Mouse (Mus musculus) heart, embryonic 16.5 days (tissue): Measurements from ENCODE around the gene Prtg. TPM values are rescaled to one million over a fixed set of nuclear protein-coding genes. Genes with fewer than 3 reads are reported as not detected.

ENCODE experiments used
- ATAC-seq: fragments of 200-750 bp; cut with Nextera tagmentation; replicated peaks from 2 replicates; pipeline ENCODE4 v1.8.0; 2017; ENCODE audit warnings: moderate number of reproducible peaks; ENCODE audit not compliant: insufficient read depth, low FRiP score; ENCODE audit errors: extremely low read depth
- H3K27ac ChIP-seq: fragments of 300-500 bp; sonication (generic); 2 replicates; pipeline ENCODE4 v1.5.1; 2014; ENCODE audit warnings: mild to moderate bottlenecking, low read length, control low read depth, moderate library complexity
- H3K27me3 ChIP-seq: fragments of 300-500 bp; sonication (generic); 2 replicates; pipeline ENCODE4 v1.6.1; 2014; ENCODE audit warnings: low read length, mixed read lengths; ENCODE audit not compliant: control insufficient read depth, insufficient read depth
- H3K36me3 ChIP-seq: fragments of 300-500 bp; sonication (generic); 2 replicates; pipeline ENCODE4 v1.6.1; 2014; ENCODE audit not compliant: control insufficient read depth, insufficient read depth
- H3K4me1 ChIP-seq: fragments of 300-500 bp; sonication (generic); 2 replicates; pipeline ENCODE4 v1.6.1; 2014; ENCODE audit warnings: low read length, mixed read lengths; ENCODE audit not compliant: control insufficient read depth, insufficient read depth
- H3K4me2 ChIP-seq: fragments of 300-500 bp; sonication (generic); 2 replicates; pipeline ENCODE4 v1.6.1; 2014; ENCODE audit warnings: low read depth, mild to moderate bottlenecking, control low read depth, low read length
- H3K4me3 ChIP-seq: fragments of 300-500 bp; sonication (generic); 2 replicates; pipeline ENCODE4 v1.5.1; 2014; ENCODE audit warnings: mild to moderate bottlenecking, control low read depth, low read length
- H3K9ac ChIP-seq: fragments of 300-500 bp; sonication (generic); 2 replicates; pipeline ENCODE4 v1.6.1; 2014; ENCODE audit warnings: low read length, control low read depth
- H3K9me3 ChIP-seq: fragments of 300-500 bp; sonication (generic); replicated peaks from 2 replicates; pipeline ENCODE4 v1.6.1; 2016; ENCODE audit warnings: low read length; ENCODE audit not compliant: control insufficient read depth
- WGBS: fragments of 180-500 bp; shearing (Covaris S2); extraction: QIAGEN DNeasy Blood & Tissue Kit; methylation state at CpG from one replicate; pipeline ENCODE4 v1.1.7; 2014; 5-methylcytosine and 5-hydroxymethylcytosine counted together
- polyA plus RNA-seq: library from polyadenylated mRNA; unstranded; fragments of >200 nt; fragmentation: Nextera tagmentation; extraction: Ambion mirVana; gene quantifications from 2 replicates; pipeline ENCODE4 v1.2.1, GENCODE M21; 2015

Gene Prtg
- polyA plus RNA-seq, 1 experiment from 2014 or later, result 0.29 TPM

DNA sequence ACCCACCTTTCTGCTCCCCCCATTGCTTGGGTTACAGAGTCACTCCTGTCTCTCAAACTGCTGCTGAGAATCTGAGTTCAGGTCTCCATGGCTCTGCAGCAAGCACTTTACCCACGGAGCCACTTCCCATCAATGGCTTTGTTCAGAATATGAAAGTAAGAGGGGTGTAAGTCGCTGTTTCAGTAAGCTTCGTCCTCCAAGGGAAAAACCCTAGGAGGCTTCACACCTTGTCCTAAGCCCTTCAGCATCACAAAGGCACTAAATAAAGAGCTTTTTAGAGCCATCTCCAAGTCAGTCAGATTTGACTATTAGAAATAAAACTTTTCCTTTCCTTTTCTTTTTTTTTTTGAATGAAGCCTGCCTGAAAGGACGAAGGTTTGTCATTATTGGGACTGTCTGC is 3.4 kb upstream of the Prtg start:
- Histone ChIP-seq H3K4me1 (peaks cover 10% of the 10 kb centered on the region; the same call in 1 of the 2 replicates), H3K9ac (no peak overlapping the region), H3K4me3 (no peak overlapping the region), H3K27ac (no peak overlapping the region), H3K9me3 (no peaks in the 10 kb centered on the region), H3K27me3 (no peaks in the 10 kb centered on the region), H3K4me2 (no peak overlapping the region), H3K36me3 (no peaks in the 10 kb centered on the region)
- ATAC-seq, result no peak
- 49% methylated on average over 4 of the region's 4 CpGs for WGBS

DNA sequence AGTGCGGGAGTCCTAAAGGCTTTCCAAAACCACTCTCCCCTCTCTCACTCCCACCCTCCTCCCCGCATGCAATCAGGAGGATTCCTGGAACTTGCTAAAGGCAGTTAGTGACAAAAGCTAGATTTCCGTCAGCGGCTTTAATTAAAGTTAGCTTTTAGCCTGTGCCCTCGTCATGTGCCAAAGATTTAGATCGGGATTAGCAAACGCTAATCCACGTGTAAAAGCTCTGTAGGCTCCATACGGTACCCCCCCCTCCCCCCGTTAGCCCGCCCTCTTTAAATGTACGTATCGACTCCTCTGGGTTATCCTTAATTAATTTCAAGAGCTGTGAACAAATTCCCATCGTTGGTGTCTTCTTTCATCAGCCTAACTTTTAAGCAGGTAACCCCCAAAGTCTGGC is 528 bp upstream of the Prtg start:
- peak overlapping the region; percentile 88; the same call in 1 of the 2 replicates for H3K4me3 ChIP-seq
- no peaks in the 10 kb centered on the region for H3K27me3 ChIP-seq
- H3K4me2 ChIP-seq, result peak overlapping the region; percentile 94
- WGBS, result 17% methylated on average over 14 of the region's 14 CpGs
- ATAC-seq, result no peak
- H3K27ac ChIP-seq, result no peak overlapping the region
- H3K9ac ChIP-seq, result no peak overlapping the region; the same call in 1 of the 2 replicates
- no peaks in the 10 kb centered on the region for H3K36me3 ChIP-seq
- H3K9me3 ChIP-seq, result no peaks in the 10 kb centered on the region
- peaks cover 11% of the 10 kb centered on the region for H3K4me1 ChIP-seq

DNA sequence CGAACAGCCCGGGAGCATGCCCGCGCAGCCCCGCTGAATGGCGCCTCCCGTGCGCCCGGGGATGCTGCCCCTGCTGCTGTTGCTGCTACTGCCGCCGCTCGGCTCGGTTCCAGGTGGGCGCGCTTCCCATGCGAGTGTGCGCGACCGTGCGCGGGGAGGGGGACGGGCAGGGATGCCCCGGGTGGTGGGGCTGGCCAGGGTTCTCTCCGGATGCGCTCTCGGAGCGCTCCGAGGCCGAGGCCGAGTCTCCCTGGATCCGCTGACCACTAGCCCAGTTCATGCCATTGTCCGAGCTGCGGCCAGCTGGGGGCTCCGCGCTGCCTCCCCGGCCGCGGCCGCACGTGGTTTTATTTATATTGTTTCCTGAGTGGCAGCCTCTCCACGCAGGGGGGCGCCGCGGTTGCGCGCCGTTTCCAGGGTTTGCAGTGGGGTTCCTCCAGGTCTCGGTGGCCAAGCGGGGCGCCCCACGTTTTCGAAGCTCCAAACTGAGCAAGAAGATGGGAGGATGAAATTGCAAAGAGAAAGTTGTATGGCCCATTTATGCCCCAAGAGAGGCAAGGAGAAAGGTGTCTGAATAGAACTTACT is 839 bp downstream of the Prtg start:
- Histone ChIP-seq H3K4me3 (peak overlapping the region; percentile 88), H3K4me1 (peaks cover 12% of the 10 kb centered on the region), H3K36me3 (no peaks in the 10 kb centered on the region), H3K9ac (peak overlapping the region; percentile 87), H3K9me3 (no peaks in the 10 kb centered on the region), H3K4me2 (peak overlapping the region; percentile 94), H3K27ac (peak overlapping the region; percentile 26), H3K27me3 (no peaks in the 10 kb centered on the region)
- ATAC-seq, result peak; percentile 74
- WGBS, result under 1% methylated on average over 52 of the region's 52 CpGs

DNA sequence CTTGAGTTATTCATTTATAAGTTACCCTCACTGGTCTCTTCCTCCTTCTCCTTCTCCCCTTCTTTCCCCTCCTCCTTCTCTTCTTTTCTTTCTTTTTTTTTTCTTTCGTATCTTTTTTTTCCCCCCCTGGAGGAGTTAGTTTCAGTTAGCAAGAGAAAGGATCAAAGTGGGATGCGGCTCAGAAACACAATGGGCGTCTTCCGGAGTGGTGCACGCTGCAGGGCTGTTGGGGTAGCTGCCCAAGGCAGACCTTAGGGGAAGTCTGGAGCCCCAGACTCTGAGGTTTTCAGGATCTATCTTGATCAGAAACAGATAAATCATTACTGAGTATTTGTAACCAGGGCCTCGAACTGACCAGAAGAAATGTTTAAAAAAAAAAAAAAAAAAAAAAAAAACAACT is 1.5 kb downstream of the Prtg start:
- ATAC-seq, result no peak
- Histone ChIP-seq H3K4me2 (peak overlapping the region; percentile 94), H3K27me3 (no peaks in the 10 kb centered on the region), H3K36me3 (no peaks in the 10 kb centered on the region), H3K27ac (no peak overlapping the region), H3K9ac (peak overlapping the region; percentile 87), H3K4me3 (peak overlapping the region; percentile 88), H3K4me1 (peaks cover 17% of the 10 kb centered on the region), H3K9me3 (no peaks in the 10 kb centered on the region)
- WGBS, result 5% methylated on average over 6 of the region's 6 CpGs

DNA sequence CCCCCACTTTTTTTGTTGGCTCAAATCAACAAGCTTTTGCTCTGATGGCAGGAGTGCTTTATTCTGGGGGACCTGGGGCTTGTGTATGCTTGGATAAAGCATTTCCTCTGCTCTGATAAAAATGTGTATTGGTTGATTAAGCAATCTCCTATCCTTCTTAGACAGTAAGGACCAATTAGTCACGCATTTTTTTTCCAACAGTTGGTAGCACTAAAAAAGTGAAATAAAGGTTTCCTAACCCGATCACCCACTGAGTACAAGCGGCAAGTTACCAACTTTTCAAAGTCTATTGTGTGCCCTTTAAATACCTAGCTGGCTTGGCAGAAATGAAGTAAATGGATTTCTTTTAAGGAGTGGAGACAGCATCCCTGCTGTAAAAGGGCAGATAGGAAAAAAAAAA is 1.9 kb downstream of the Prtg start:
- Histone ChIP-seq H3K4me2 (peak overlapping the region; percentile 94; the same call in 1 of the 2 replicates), H3K4me3 (no peak overlapping the region), H3K27me3 (no peaks in the 10 kb centered on the region), H3K36me3 (no peaks in the 10 kb centered on the region), H3K4me1 (peaks cover 18% of the 10 kb centered on the region), H3K9me3 (no peaks in the 10 kb centered on the region), H3K9ac (no peak overlapping the region), H3K27ac (no peak overlapping the region)
- 45% methylated on average over 3 of the region's 3 CpGs for WGBS
- no peak for ATAC-seq

DNA sequence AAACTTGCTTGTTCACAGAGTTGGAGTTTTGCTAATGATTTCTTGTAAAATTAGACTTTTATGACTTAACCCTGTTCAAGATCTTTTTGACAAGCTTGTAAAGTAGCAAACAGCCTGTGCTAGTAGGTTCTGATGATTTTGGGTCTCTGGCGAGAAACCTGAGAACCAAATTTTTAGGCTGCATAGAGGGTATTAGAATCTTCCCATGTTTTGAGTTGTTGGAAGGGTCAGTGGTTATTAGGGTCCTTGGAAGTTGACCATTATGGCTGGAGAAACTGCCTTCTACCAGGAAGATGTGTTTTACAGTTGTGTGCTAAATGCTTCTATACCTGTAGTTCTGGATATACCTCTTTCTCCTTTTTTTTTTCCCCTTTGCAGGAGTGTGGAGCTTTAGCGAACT is 2.4 kb downstream of the Prtg start:
- 83% methylated on average over 2 of the region's 2 CpGs for WGBS
- Histone ChIP-seq H3K36me3 (no peaks in the 10 kb centered on the region), H3K4me1 (peaks cover 21% of the 10 kb centered on the region), H3K4me2 (no peak overlapping the region), H3K9me3 (no peaks in the 10 kb centered on the region), H3K4me3 (no peak overlapping the region), H3K27ac (no peak overlapping the region), H3K9ac (no peak overlapping the region), H3K27me3 (no peaks in the 10 kb centered on the region)
- no peak for ATAC-seq

DNA sequence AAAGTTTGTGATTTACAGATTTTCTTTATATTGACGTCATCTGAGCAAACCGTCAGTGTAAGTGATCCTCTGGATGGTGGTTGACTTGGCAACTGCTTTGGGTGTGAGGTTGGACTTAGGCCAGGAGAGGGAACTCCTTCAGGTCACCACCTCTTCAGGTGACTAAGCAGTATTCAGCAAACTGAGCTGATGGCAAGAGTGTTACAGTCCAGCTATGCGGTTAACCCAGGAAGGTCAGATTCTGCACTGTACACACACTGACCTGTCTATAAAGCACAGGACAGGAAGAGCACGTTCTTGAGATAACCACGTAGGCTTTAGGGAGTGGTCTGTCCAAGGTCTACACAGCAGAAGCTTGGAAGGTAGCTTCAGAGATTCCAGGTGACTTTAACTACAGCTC is 3.9 kb downstream of the Prtg start:
- Histone ChIP-seq H3K4me2 (no peak overlapping the region), H3K36me3 (no peaks in the 10 kb centered on the region), H3K27ac (no peak overlapping the region), H3K9me3 (no peaks in the 10 kb centered on the region), H3K4me1 (peaks cover 22% of the 10 kb centered on the region), H3K9ac (no peak overlapping the region), H3K4me3 (no peak overlapping the region), H3K27me3 (no peaks in the 10 kb centered on the region)
- 49% methylated on average over 5 of the region's 5 CpGs for WGBS
- ATAC-seq, result no peak

DNA sequence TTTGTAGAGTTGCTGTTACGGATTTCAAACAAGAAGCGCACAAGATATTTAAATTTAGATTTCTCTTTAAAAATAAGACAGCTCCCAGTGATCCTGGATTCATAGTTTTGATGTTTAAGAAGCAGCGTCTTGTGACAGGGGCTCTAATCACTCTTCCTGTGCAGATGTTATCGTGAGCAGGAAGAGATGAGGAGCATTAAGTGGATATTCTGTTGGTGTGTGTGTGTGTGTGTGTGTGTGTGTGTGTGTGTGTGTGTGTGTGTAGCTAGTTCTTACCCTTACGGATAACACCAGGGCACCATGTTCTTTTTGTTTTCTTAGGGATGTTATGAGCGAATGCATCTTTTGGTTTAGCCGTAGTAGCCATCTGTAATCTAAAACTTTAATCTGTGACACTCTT is 5.4 kb downstream of the Prtg start:
- no peak overlapping the region for H3K4me2 ChIP-seq
- H3K9ac ChIP-seq, result no peak overlapping the region
- WGBS, result 71% methylated on average over 7 of the region's 7 CpGs
- H3K27ac ChIP-seq, result no peak overlapping the region
- no peak overlapping the region for H3K4me3 ChIP-seq
- no peaks in the 10 kb centered on the region for H3K27me3 ChIP-seq
- peaks cover 14% of the 10 kb centered on the region for H3K4me1 ChIP-seq
- ATAC-seq, result no peak
- no peaks in the 10 kb centered on the region for H3K36me3 ChIP-seq
- no peaks in the 10 kb centered on the region for H3K9me3 ChIP-seq

DNA sequence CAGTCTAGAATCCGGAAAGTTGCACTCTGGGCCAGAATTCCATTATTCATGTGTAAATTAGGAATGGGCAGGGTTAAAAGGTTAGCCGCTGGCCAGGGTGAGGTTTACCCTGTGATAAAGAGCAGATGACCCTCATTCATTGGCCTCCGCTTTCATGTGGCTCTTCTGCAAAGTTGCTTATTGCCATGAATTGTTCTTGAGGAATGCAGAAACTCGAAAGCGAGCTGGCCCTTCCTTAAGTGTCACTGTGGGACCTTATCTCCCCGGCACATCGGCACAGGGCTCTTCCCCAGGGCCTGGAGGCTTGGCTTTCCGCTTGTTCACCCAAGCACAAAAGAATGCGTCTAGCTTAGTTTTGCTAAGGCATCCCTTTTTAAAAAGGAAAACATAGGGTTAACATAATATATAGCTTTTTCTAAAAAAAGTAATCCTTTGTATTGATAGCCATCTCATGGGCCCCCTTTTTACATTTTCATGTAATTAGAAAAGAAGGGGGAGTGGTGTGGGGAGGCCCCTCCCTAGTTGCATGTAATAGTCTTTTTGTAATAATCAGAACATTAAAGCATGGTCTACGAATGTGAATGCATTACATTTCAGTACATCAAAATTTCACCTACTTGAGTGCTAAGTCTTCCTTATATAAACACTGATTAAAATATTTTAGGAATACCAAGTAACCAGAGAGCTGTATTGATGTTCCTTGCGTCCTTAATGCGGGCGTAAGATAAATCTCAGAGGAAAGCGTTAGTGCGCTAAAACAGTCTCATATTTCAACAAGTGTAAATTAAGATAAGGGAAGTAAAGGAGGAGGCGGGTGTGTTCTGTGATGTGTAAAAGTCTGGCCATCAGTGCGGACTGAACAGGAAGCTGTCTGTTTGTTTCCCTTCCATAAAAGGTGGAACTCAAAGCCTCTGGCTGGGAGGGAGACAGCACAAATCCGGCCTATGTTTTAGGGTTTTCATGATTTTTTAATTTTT is 6.2 kb downstream of the Prtg start:
- Histone ChIP-seq H3K4me2 (peak overlapping the region; percentile 47), H3K4me3 (no peak overlapping the region), H3K9ac (no peak overlapping the region), H3K4me1 (peaks cover 14% of the 10 kb centered on the region), H3K27ac (no peak overlapping the region), H3K27me3 (no peaks in the 10 kb centered on the region), H3K9me3 (no peaks in the 10 kb centered on the region), H3K36me3 (no peaks in the 10 kb centered on the region)
- 0 out of 2 replicates have a peak, but pooled peaks have one; percentile 37 for ATAC-seq
- WGBS, result 17% methylated on average over 18 of the region's 18 CpGs
